Mouse (Mus musculus): ENCODE measurements at regions not wholly inside any gene's neighbourhood (a gene's known extent, or its start where the extent isn't known, plus 50 kb on each side); places are given as distances from the start of the nearest gene placed in this dataset.
A peak's percentile ranks its signal among the peaks of the same experiment; 100 is the strongest.

DNA sequence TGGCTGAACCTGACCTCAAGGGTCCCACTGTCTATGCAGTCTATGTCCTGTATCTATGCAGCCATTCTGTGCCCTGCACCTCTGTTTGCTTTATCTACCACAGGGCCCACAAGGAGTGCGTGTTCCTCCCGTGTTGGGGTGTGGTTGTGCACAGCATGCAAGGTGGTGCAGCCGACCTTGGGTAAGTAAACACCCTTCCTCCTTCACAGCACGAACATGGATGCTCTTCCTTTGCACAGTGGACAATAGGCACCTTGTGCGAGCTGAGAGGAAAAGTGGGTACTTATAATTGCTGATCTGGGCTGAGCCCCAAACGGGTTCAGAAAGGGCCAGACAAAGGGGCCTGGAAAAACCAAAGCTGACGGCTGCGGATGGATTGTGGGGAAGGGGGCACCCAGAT, 91.3 kb upstream of the 1600014C23Rik start:
- no peak for DNase-seq (ENCODE audit: low read depth, low spot score)

DNA sequence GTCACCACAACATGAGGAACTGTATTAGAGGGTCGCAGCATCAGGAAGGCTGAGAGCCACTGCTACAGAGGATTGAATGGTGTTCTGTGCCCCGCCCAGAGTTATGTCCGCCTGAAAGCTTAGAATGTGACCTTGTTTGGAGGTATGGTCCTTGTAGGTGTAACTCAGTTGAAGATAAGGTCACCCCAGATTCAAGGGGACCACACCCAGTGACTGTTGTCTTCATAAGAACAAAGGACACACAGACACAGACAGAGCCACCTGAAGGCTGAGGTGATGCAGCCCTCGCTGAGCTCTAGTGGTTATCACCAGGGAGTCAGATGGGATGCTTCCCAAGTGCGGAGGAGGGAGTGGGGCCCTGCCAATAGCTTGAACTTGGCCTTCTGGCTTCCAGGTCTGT, 89.9 kb upstream of the 1600014C23Rik start:
- DNase-seq (ENCODE audit: low read depth, low spot score): peak; percentile 16

DNA sequence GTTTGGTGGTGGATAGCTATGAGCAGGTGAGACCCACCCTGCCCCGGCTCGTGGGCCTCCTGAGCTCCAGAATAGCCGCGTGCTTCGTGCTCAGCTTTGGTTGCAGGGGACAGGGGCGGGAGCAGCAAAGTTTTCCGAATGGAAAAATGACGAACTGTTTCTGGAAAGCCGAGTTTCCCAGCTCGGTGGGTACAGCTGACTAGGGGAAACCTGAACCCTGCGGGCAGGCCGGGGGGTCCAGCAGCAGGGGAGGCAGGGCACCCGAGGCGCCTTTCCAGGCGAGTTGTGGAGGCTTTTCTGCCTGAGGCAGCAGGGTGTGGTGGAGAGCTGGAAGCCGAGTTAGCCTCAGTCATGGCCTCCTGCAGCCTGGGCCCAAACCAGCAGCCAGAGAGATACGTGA, 88.8 kb upstream of the 1600014C23Rik start:
- DNase-seq (ENCODE audit: low read depth, low spot score): no peak

DNA sequence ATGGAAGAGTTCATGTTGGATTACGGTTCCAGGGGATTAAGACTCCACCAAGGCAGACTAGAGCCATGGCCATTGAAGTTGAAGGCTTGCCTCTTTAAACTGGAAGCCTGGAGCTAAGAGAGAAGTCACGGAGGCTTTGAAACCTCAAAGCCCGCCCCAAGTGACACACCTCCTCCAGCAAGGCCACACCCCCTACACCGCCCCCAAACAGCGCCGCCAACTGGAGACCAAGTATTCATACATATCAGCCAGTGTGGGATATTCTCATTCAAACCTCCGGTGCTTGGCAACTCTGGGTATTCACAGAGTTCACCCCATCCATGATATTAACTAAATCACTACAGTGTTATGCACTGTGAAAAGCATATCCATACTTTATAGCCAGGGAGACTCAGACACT, 87.7 kb upstream of the 1600014C23Rik start:
- DNase-seq (ENCODE audit: low read depth, low spot score): no peak

DNA sequence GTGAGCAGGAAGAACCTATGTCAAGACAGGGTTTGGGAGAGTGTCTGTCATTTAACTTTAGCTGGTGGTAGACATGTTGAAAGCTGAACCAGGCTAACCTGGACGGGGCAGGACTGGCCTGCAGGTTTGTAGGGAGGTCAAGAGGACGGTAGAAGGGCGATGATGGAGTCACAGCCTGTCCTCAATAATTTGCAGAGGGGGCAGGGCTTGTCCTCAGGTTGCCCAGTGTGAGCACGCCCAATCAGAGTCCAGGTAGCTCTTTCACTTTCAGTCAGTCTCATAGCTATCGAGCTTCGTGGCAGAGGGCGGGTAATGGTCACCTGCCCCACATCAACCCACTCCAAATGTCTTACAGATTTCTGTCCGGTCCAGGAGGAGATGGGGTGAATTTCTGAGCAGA, 85.5 kb upstream of the 1600014C23Rik start:
- no peak for DNase-seq (ENCODE audit: low read depth, low spot score)

DNA sequence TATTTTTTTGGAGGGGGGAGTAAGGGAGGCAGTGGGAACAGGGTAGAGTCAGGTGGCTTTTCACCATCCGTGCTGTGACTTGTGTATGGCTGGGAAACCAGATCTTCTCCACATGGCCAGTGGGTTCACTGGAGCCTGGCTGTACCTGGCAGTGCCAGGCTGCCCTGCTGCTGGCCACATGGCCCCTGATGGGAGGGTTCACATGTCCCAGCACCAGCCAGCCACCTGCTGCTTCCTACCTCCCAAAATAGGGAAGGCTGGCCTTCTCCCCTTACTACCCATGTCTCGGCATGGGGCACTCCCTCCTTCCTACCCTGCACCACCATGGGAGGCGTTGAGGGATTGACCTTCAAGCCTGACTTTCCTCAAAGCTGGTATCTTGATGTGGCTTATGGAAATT, 82.9 kb upstream of the 1600014C23Rik start:
- DNase-seq (ENCODE audit: low read depth, low spot score): no peak

DNA sequence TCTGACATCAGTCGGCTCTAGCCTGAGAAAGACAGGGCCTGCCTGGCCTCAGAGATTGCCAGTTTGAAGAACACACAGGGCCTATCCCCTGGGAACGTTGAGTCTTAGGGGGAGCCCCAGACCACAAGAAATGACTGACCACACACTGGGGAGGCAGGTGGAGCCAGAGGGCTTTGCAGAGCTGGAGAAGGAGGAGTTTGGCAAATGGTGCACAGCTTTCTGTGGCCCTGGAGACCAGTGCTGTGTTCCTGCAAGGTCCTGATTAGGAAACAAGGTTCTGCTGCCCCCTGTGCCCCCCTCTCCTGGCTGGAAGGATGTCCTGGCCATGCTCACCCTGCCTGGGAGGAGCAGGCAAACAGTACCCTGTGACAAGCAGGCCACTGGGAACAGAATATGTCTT, 82.2 kb upstream of the 1600014C23Rik start:
- no peak for DNase-seq (ENCODE audit: low read depth, low spot score)

DNA sequence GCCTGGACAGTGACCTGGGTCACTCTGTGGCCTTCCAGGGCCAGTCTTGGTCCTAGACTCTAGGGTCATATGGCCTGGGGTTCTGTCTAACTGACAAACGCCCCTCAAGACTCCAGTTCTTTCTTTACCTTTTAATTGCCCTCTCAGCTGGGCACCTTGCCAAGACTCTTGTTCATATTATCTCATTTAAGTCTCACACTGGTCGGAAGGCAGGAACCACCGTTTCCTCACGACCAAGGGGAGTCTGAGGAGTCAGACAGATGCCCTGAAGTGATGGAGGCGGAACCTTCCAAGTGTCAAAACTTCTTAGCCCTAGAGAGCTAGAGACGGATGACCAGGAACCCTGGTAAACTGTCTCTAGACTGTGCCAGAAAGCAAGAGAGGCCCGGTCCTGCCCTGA, 81.7 kb upstream of the 1600014C23Rik start:
- DNase-seq (ENCODE audit: low read depth, low spot score): no peak

DNA sequence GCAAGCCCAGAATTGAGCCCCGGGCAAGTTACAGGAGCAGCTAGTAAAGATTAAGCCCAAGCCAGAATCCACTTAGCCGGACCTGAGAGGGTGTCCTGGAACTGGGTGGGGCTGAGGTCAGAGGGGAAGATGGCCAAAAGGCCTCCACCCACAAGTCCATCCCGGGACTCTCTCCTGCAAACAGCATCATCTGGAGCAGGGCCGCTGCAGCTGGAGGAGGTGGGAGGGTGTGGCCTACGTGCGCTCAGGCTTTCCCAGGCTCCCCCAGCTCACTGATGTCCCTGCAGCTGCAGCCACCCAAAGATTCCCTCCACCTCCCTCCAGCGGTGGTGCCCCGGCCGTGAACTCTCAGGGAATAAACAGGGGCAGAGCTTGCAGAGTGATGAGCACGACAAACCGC, 80.9 kb upstream of the 1600014C23Rik start:
- no peak for DNase-seq (ENCODE audit: low read depth, low spot score)

DNA sequence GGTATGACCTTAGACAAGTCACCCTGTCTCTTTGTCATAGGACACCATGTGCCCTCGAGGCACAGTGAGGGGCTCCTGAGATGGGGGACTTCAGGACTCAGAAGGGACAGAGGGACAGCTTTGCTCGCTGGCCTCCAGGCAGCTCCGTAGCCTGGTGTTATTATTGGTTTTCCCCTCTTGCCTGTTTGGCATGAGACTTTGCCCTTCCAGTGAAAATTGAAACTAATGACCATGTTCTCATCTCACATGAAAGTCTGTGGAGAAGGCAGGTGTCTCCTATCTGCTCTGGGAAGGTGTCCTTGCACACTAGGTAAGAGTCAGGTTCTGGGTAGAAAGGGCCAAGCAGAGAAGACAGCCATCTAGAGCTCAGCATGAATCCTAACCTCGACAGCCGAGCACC, 80.3 kb upstream of the 1600014C23Rik start:
- DNase-seq (ENCODE audit: low read depth, low spot score): no peak

DNA sequence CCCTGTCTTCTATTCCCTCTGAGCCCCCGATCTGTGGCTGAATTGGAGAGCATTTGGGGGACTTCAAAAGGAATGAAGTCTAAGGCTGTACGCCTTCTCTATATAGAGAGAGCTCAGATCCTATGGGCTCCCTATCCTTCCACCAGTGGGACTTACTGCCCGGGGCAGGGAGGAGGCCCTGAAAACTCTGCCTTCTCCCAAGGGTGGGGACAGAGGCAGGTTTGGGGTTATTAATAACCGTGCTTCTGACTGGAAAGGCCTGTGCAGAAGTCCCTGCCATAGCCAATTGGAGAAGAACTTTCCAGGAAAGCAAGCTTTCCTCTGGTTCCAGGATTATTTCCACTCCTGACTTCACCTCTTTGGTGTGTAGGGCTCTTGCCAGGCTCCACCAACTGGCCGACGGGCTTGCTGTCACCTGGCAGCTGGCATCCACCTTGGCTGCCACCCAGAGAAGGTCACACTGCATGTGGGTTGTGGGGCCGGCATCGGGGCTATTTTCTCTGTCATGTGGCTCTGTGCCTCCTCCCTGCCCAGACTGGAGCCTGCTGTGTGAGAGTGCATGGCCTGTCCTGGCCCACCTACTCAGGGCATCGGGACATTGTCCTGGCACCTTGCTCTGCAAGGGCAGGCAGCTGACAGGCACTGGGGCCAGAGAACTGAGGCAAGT, 78.8 kb upstream of the 1600014C23Rik start:
- peak; percentile 73 for DNase-seq (ENCODE audit: low read depth, low spot score)

DNA sequence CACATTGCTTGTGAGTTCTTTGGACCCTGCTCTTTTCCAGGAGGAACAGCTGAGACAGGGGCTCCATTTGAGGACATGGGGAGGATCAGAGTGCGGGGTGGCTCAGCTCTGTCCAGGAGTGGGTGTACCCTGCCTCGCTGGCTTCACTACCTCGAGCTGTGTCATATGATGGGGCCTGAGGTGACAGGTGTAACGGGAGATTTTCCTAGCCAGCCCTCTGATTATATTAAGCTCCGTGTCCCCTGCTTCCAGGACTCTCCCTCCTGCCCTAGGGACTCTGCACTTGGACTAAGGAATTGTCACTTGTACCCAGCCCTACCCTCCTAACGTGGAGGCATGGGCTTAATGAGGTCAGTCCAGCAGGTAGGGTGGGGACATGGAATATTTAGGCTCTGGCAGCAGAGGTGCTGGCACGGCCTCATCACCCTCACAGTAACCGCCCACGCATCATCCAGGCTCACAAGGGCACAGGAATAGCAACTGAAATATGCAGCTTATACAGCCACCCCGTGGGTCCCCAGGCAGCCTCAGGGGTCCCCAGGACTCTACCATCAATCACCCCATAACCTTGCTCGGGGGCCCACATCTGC, 78.1 kb upstream of the 1600014C23Rik start:
- no peak for DNase-seq (ENCODE audit: low read depth, low spot score)

DNA sequence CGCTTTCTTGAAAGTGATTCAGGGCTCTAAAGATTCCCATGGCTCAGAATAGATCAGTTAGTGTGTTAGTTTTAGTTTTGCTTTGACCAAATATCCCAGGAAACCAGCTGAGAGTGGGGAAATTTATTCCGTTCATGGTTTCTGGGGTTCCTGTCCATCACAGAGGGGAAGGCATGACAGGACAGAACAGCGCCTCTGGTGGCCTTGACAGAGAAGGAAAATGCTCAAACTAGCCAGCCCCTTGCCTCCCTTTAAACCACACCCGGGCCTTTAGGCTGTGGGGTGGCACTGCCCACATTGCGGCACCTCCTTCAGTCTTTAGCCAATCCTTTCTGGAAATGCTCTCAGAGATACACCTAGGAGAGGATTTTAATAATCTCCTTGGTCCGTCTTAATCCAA, 76.1 kb upstream of the 1600014C23Rik start:
- DNase-seq (ENCODE audit: low read depth, low spot score): no peak

DNA sequence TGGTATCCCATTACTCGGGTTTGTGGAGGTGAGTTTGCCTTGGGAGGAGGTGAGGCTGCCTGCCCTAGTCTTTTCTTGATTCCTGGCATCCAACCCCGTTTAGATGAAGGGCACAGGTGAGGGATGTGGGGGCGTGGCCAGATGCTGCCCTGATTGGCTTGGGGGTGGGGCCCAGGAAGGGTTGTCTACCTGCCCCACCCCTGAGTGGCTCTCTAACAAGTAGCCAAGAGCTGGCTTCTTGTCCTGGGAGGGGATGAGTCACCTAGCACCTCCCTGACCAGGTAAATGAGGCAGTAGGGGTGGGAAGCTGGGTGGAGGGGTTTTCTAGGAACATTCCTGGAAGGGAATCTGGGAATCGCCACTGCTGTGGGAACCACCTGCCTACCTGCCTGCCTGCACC, 74.7 kb upstream of the 1600014C23Rik start:
- no peak for DNase-seq (ENCODE audit: low read depth, low spot score)

DNA sequence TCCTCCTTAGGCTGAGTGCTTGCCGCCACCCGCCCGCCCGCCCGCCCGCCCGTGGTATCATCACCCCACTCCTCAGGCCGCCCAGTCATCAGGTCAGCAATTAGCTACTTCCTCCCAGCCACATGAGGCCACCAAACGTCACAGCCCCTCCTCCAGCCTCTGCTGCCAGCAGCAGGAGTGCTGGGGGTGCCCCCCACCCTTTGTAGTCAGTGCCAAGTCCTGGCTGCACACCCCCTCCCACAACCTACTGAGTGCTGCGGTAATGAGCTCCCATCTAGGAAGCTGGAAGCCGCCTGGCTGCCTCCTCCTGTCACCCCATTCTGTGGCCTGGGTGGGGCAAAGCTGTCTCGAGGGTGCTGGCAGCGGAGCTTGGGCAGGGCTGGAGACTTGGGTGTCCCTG, 73.8 kb upstream of the 1600014C23Rik start:
- DNase-seq (ENCODE audit: low read depth, low spot score): no peak

DNA sequence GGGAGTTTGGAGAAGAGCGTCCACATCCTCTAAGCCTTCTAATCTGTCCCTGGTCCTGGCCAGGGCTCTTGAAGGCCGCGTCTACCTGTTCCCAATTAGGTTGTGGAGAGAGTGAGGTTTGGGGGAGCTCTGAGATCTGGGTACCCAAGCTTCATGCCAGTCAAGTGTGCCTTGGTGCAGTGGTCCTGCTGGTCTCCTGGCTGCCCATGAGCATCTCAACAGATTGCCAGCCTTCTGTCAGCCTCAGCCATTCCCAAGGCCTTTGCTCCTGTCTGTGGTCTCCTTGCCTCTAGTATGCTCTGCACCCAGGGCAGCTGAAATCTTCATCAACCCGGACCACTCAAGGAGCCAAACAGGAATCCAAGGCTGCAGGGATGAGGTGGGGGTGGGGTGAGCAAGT, 73.2 kb upstream of the 1600014C23Rik start:
- no peak for DNase-seq (ENCODE audit: low read depth, low spot score)

DNA sequence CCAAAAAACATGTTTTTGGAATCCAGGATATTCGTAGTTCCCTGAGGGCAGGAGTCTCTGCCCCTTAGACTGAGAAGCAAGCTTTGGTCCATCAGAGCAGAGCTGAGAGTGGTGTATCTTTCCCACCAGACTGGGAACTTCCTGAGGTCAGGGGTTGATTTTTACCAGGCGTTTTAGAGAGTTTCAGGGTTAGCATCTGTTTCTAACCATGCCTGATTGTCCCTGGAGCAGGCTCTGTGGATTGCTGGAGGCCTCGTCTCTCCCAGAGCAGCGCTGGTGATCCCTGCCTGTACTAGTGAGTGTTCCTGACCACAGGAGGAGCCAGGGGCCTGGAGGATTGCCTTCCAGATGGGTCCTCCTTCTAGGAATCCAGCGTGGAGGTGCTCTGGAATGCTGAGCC, 72.8 kb upstream of the 1600014C23Rik start:
- DNase-seq (ENCODE audit: low read depth, low spot score): no peak

DNA sequence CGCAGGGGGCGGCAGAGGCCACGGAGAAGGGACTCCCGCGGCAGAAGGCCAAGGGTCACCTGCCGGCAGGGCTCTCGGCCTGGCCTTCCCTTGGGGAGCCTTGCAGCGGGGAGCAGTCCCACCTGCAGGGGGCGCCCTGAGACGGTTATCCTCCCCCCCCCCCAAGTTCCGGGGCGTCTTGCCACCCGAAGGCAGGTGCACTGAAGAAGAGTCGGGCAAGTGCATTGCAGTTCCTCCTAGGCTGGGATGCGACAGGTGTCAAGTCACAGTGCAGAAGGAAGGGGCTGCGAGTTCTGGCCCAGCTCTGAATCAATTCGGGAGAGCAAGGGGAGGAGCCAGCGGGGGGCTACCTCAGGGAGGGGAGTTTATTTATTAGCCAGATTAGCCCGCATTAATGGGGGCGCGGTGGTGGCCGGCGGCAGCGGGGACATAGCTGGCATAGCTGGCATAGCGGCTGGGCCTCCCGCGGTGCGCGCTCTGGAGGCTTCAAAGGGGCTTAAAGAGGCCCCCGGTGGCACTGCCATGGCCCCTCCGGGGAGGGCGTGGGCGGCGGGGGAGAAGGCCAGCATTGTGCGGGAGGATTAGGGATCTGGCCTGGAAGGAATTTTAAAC, 71.9 kb upstream of the 1600014C23Rik start:
- no peak for DNase-seq (ENCODE audit: low read depth, low spot score)

DNA sequence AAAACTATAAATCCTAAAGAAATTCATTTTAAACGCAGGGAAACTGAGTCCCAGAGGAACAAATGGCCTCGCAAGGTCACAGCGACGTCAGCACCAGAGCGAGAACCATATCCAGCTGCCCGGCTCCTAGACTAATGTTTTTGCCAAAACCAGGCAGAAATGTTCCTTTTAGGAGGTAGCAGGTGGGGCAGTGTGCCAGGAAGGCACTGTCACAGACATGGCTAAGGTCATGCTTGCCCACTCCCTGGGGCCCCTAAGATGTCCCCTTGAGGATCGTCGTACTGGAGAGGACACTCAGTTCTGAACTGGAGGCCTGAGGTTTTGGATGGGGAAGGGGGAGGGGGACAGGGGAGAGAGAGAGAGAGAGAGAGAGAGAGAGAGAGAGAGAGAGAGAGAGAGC, 69.7 kb upstream of the 1600014C23Rik start:
- no peak for DNase-seq (ENCODE audit: low read depth, low spot score)

DNA sequence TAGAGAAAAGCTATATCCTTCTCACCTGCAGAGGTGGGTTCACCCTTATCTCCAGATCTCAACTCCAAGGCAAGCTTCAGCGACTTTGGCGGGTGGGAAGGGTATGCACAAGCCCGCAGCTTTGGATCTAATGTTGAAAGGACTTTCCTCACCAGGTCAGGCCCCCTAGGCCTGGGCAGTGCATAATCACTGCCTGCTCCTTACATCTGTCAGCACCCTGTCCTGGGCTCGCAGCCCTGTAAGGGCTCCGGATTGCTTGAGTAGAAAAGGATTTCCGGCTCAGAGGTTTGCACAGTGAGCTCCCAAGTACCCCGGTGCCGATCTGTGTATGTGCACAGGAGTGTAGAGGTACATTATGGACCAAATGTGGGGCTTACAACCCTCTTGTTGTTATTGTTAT, 68.8 kb upstream of the 1600014C23Rik start:
- no peak for DNase-seq (ENCODE audit: low read depth, low spot score)

DNA sequence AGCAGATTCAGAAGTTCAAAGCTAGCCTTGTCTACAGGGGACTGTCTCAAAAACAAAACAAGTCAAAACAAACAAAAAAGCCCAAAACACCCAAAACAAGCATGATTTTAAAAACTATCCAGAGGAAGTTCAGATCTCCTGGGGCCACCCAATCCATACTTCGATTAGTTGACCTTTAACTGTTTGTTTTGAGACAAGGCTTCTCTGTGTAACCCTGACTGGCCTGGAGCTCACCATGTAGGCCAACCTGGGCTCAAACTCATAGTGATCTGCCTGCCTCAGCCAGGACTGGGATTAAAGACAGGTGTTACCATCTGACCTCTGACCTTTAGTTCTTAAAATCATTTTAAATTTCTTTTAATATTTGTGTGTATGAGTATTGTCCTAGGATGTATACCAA, 66.1 kb upstream of the 1600014C23Rik start:
- DNase-seq (ENCODE audit: low read depth, low spot score): no peak

DNA sequence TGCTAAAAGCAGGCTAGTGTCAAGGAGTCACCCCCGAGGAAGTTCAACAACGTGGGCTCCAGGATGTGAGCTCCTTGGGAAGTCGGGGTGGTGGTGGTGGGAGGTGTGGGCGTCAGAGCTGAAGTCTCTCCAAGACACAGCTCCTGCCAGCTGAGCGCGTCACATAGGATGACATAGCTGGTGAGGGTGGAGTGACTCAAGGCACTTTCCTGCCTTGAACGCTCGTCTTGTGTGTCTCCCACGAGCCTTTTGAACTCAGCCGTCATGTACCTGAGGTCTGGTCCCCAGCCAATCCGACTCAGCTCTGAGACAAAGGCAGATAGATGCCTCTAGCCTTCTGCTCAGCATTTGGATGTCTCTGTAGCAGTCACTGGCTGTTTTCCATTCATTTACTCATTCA, 65.4 kb upstream of the 1600014C23Rik start:
- DNase-seq (ENCODE audit: low read depth, low spot score): peak; percentile 80

DNA sequence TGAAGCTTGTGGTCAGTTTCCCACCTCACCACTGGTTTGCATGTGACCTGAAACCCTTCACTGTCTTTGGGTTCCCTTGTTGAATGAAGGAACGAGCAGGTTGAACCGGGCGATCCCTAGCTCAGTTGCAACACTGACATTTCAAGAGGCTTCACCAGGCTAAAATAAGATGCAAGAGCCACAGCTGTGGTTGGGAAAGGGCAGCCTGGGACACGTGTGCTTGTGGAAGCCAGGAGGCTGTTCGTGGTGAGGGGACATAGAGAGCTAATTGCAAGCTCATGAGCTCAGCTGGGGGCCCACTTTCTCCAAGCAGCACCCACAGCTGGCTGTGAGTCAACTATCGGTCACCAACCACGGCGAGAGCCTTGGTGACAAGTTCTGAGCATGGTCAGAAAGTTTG, 64.8 kb upstream of the 1600014C23Rik start:
- DNase-seq (ENCODE audit: low read depth, low spot score): peak; percentile 59

All from brain, adult 2 months (tissue).